Mouse (Mus musculus) MEL (cell line): Measurements from ENCODE around the gene Lpar5.
"Not testable (repeated sequence)": the region's sequence is repeated elsewhere in the genome, so short reads cannot be mapped to it uniquely, and the experiment has no call there.

ENCODE experiments used
- GATA1 ChIP-seq: IDR thresholded peaks from 2 replicates; pipeline ENCODE4 v1.6.1; 2011; ENCODE audit warnings: low read depth, low read length, improper control_type of control experiment
- RAD21 ChIP-seq: IDR thresholded peaks from 2 replicates; pipeline ENCODE4 v1.6.1; 2011; ENCODE audit warnings: mild to moderate bottlenecking, low read depth, low read length, improper control_type of control experiment

DNA sequence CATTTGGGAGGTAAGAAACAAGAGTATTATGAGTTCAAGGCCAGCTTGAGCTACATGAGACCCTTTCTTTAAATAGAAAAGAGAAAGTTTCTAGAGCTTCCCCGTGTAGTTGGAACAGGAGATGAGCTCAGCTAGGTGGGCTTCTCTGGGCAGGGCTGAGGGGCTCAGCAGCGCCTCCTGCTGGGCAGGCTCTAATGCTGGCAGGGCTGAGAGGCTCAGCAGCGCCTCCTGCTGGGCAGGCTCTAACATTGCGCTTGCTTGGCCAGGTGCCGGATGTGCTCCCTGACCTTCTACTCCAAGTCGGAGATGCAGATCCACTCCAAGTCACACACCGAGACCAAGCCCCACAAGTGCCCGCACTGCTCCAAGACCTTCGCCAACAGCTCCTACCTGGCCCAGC lies 37.2 kb upstream of the Lpar5 start:
- TF ChIP-seq GATA1 = not testable (repeated sequence)
- TF ChIP-seq RAD21 = peak; percentile 6; the same call in 1 of the 2 replicates
